Mouse (Mus musculus) G1E (cell line): ENCODE data around the gene Igsf21.

Source experiments
- CTCF ChIP-seq: IDR thresholded peaks from 2 replicates; pipeline ENCODE4 v1.5.1; 2012; ENCODE audit warnings: low read depth, low read length, inconsistent platforms, mixed read lengths
- GATA1 ChIP-seq: IDR thresholded peaks from 2 replicates; pipeline ENCODE4 v1.6.1; 2012; ENCODE audit warnings: borderline replicate concordance, low read length, inconsistent platforms, mixed read lengths
- GATA2 ChIP-seq: IDR thresholded peaks from 2 replicates; pipeline ENCODE4 v1.6.1; 2012; ENCODE audit warnings: low read depth, low read length, inconsistent platforms, borderline replicate concordance
- POLR2AphosphoS5 ChIP-seq: IDR thresholded peaks from 2 replicates; pipeline ENCODE4 v1.6.1; 2012; ENCODE audit warnings: low read depth, low read length, inconsistent platforms; ENCODE audit not compliant: insufficient replicate concordance
- TAL1 ChIP-seq: conservative IDR thresholded peaks from 2 replicates; pipeline ENCODE4 v1.6.1; 2012; ENCODE audit warnings: low read depth, low read length, inconsistent platforms, mixed read lengths

DNA sequence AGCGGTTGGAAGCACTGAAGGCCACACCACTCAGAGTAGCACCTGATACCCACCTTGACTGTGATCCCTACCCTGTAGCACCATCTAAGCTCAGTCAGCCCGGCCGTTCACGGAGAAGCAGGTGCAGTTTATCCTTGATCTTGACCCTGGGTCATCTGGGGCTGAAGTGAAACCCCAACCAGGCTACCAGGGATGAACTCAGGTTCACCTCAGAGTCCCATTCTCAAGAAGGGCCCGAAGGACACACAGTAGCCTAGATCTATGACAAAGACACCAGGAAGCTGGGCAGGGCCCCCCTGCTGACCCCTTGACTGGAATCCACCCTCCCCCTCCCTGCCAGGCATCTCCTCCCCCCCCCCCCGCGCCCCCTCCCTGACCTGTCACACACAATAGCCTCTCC is 18.7 kb downstream of the Igsf21 start:
- TF ChIP-seq CTCF (no peak), TAL1 (no peak), GATA2 (no peak), GATA1 (no peak), POLR2AphosphoS5 (no peak)
